Mouse (Mus musculus): Measurements from ENCODE around the gene Galt.

Gene Galt

DNA sequence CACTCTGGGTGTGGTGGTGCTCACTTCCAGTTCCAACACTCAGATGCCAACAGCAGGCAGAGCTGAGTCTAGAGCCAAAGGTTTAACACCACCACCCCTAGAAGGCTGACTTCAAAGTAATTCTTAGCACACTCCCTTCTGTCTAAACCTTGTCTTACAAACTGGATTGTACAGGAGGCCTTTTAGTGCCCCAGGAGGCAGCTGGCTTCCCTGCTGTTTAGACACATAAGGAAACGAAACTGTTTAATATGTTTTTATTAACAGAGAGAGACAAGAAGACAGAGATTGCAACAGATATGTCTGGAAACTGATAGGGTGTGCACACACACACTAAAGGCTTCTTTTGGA is 16.8 kb upstream of the Galt start:
- in situ Hi-C loops (cut with MboI, MseI) = loop anchor here (25.0 kb wide), 1 partner anchor 1476 kb away; the partner anchor contains the start of genes Smim27 and Topors

DNA sequence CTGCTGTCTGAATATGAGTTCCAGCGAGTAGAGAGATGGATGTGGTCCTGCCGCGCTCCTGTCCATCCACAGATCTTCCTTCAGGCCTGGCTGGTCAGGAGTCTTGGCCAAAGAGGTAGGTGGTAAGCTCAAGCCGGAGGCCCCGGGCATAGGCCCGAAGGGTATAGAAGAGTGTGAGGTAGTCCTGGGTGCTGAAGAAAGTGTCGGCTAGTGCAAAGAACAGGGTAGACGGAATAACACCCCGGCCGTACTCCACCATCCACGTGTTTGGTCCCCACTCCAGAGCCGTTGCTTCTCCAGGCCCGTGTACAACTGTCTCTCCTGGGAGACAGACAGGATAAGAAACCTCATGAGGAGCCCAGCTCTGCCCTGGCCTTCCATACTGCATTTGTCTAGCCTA is 15.8 kb upstream of the Galt start:
- in situ Hi-C loops (cut with MboI, MseI) = loop anchor here (25.0 kb wide), 1 partner anchor 1477 kb away; the partner anchor contains the start of genes Smim27 and Topors

DNA sequence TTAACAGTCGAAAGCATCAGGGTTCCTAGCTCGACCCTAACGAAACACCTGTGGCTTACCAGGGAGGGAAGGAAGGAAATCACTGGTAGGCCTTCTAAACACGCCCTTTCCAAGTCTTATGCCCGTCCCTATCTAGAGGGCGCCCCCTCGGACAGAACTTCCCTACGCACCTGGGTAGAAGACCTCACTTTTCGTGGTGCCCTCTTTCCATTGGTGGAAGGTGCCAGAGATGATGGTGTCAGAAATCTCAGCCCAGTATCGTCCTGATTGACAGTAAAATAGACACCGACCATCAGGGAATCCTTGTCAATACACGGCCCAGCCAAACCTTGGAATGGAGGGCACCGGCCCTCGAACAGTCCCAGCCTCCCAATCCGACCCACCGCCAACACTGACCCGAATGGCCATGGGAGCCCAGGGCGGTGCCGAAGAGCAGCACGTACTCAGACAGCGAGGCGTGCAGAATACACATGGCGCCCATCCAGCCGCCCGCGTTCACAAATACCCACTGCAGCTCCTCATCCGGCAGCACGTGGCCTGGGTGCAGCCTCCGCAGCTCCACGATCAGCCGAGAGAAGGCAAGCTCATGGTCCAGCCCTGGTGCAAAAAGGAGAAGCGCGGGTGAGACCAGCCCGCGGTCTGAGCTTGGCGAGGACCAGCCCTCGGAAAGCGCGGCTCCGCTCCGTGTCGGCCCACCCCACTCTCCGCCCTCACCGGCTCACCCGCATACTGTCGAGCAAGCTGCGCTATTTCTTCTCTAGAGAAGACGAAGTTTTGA is 14.5 kb upstream of the Galt start:
- in situ Hi-C loops (cut with MboI, MseI) = loop anchor here (10.0 to 25.0 kb wide), 2 partner anchors 1036 to 1478 kb away; partner anchors contain the start of genes Aptx, Smim27 and Topors

DNA sequence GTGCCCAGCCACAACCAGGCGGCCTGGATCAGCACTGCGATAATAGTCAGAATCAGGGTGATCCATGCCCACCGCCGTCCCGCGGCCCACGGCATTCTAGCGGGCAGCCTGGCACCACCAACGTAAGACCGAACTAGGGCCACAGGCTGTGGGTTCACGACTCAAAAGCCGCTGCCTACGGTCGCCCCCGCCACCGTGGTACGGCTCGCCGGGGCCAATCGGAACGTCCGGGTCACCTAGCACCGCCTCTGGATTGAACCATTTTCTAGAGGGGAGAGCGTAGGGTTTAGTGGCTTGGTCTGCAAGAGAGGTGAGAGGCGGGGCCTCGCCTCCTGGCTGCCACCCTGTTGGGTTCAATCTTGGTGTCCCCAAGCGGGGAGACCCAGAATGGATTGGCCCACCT is 13.9 kb upstream of the Galt start:
- in situ Hi-C loops (cut with MboI, MseI) = loop anchor here (10.0 to 25.0 kb wide), 2 partner anchors 1036 to 1479 kb away; partner anchors contain the start of genes Aptx, Smim27 and Topors

DNA sequence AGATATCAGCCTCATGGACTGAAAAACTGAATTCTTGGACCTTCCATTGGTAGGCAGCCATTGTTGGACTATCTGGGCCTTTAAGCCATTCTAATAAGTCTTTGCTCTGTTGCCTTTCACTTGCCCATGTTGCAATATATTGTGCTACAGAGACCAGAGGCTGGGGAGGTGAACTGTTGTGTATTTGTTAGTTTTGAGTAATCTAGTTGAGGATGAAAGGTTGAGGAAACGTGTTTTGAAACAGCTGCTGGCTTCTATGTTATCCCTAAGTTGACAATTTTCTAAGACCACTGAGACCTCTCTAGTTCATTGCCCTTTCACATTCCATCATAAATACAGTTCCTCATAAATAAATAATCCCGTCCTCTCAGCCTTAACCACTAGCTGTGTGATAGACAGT is 10.9 kb upstream of the Galt start:
- in situ Hi-C loops (cut with MboI, MseI) = loop anchor here (10.0 to 25.0 kb wide), 2 partner anchors 1039 to 1482 kb away; partner anchors contain the start of genes Aptx, Smim27 and Topors

DNA sequence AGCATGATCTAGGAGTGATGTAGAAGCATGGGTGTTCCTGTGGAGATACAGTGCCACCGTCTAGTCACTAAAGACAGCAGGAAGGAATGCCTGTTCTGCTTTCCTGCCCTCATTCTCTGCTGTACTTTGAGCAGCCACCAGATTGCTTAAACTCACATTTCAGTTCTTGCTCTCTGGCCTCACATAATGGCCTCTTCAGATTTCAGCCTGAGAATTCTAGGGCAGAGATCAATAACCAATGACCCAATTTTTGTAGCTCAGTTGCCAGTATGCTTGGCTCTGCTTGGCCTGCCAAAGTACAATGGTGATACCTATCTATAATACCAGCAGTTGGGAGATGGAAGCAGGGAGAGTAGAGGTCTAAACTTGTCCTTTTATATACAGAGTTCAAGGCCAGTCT is 10.0 kb upstream of the Galt start:
- in situ Hi-C loops (cut with MboI, MseI) = loop anchor here (10.0 to 25.0 kb wide), 2 partner anchors 1040 to 1483 kb away; partner anchors contain the start of genes Aptx, Smim27 and Topors

DNA sequence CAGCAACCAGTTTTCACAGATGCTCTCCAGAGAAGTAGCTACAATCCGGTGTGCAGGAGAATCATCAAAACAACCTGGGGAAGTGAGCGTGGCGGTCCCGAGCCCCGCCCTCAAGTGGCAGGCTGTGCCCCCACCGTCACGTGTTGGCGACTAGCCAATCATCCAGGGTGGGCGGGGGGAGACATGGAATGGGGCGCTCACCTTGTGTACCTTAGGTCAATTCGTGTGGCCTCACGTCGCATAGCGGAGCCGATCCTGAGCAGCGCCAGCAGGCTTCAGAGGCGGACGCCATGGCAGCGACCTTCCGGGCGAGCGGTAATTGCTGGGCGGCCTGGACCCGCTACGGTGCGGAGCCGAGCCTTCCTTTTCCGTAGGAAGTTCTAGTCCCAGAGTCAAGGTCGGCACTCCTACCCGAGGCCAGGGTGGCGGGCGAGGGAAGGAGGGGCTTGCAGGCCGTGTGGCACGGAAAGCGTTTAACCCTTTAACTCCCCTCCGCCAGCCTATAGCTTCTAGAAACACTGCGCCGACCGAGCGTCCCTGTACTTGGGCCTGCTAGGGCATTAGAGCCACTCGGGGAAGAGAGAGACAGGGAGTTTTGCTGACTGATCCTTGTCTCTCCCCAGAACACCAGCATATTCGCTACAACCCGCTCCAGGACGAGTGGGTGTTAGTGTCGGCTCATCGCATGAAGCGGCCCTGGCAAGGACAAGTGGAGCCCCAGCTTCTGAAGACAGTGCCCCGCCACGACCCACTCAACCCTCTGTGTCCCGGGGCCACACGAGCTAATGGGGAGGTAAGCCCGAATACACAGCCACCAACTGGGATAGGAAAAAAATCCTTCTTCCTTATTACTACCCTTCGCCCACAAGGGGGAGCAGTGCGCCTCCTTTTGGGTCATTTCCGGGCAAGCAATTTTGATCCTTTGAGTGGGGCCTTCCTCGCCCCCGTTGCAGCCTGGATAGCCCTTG is 594 bp downstream of the Galt start, which contains the start of gene Sigmar1:
Sigmar1 (minus strand) TSS at position 820 of the 968 bp plus-strand sequence.
- in situ Hi-C loops (cut with MboI, MseI) = loop anchor here (25.0 kb wide), 1 partner anchor 157 kb away; the partner anchor contains the start of gene Gm21541

DNA sequence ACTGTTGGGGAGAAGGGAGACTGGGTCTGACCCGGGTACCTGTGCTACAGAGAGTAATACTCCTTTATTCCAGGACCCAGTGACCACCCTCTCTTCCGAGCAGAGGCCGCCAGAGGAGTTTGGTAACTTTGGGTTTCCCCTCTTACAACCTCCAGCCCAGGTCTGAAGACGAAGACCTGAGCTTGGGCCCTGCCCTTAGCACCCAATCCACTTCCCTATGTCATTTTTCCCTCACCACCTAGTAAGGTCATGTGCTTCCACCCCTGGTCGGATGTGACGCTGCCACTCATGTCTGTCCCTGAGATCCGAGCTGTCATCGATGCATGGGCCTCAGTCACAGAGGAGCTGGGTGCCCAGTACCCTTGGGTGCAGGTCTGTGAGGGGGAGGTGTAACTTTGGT is 1.4 kb downstream of the Galt start:
- in situ Hi-C loops (cut with MboI, MseI) = loop anchor here (25.0 kb wide), 1 partner anchor 156 kb away; the partner anchor contains the start of gene Gm21541

DNA sequence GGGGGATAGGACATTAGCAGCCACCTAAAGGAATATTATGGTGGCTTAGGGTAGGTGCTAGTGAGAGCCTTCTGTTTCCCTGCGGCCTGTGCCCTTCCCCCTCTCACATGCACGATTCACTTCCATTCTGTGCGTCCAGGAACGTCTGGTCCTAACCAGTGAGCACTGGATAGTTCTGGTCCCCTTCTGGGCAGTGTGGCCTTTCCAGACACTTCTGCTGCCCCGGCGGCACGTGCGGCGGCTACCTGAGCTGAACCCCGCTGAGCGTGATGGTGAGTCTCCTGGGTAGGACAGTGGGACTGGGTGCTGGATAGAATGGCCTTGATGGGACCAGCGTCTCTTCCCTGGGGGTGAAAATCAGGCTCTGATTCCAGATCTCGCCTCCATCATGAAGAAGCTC is 2.3 kb downstream of the Galt start:
- in situ Hi-C loops (cut with MboI, MseI) = loop anchor here (25.0 kb wide), 1 partner anchor 155 kb away; the partner anchor contains the start of gene Gm21541

DNA sequence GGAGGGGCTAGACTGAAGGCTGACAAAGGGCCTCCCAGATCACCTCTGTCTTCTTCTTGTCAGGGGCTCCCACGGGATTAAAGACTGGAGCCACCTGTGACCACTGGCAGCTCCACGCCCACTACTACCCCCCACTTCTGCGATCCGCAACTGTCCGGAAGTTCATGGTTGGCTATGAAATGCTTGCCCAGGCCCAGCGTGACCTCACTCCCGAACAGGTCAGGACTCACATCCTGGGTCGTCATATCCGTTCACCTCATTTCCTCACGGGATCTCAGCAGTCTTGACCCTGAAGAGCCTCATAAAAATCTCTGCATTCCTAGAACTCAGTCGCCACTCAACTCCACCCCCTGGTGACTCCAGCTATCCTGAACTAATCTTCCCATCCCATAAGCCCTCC is 3.0 kb downstream of the Galt start:
- in situ Hi-C loops (cut with MboI, MseI) = loop anchor here (25.0 kb wide), 1 partner anchor 154 kb away; the partner anchor contains the start of gene Gm21541

DNA sequence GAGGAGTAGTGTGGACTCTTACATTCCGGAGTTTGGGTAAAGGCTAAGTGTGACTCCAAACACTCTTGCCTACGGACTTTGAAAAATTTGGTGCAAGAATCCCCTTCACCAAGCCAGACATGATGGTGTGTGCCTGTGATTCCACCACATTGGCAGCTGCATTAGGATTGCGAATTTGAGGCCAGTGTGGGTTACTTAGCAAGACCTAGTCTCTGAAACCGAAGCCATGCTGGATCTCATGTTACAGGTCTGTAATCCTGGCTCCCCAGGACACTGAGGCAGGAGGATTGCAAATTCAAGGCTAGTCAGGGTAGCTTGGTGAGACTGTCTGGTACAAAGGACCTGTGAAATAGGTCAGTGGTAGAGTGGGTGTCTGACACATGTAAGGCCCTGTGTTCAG is 3.7 kb downstream of the Galt start:
- in situ Hi-C loops (cut with MboI, MseI) = loop anchor here (25.0 kb wide), 1 partner anchor 154 kb away; the partner anchor contains the start of gene Gm21541

DNA sequence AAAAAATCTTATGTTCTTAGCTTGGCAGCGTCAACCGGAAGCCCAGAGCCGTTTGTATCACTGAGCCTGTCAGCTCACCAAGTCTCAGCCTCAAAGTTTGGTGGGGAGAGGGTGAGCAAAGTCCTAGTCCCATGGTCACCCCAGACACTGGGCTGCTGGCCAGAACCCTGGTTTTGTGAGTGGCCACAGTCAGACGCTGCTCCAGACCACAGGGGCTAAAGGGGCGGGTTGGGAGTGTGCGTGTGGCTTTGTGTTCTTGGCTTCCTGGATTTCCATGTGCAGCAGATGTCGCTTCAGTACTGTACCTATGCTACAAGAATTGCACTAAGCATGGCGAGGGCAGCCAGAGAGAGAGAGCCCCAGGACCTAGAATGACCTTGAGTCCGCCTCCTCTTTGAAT is 4.2 kb downstream of the Galt start:
- in situ Hi-C loops (cut with MboI, MseI) = loop anchor here (25.0 kb wide), 1 partner anchor 153 kb away; the partner anchor contains the start of gene Gm21541

DNA sequence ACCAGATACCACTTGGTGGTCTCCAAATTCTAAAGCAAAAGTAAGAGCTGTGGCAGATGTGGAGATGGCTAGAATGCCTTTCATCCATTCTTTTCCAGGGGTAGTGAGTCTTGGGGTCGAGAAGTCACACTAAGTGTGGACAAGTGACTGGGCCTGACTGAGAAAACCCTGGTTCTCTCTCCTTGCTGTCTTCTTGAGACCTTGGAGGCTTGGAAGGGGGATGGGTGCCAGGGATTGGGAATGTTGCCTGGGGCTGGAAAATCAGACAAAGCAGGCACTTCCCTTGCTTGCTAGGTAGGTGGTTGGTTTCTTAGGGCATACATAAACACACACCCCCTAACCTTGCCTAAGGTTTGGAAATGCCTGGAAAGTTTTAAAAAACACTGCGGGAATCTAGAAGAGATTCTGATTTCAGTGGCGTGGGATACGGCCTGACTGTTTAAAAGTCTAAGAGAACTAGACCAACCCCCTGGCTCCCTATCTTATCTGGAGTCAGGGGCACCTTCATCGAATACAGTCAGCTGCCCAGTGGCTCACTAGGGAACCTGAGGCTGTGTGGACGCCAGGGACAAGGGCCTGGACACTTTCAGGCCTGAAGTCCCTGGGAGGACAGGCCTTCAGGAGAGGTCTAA is 4.7 kb downstream of the Galt start:
- in situ Hi-C loops (cut with MboI, MseI) = loop anchor here (10.0 to 25.0 kb wide), 2 partner anchors 153 to 905 kb away; partner anchors contain the start of genes Gm21541 and Il11ra2

DNA sequence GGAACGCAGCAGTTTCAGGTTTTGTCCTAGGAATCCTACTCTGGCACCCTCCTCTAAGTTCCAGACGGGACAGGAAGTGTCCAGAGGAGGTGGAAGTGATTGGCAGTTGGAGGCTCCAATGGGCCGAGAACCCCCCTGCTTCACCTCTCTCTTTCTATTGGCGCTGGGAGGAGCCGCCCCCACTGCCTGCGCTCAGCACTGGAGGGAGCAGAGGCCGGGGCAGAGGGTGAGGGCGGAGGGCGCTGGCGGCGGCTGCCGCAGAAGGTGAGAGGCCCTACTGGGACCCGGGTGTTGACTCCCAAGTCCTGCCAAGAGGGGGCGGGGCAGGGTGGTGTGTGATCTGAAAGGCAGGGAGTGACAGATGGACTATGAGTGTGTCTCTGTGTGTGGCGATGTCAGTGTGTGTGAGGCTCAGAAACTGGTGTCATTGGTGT is 5.3 kb downstream of the Galt start:
- in situ Hi-C loops (cut with MboI, MseI) = loop anchor here (10.0 to 25.0 kb wide), 2 partner anchors 152 to 904 kb away; partner anchors contain the start of genes Gm21541 and Il11ra2

DNA sequence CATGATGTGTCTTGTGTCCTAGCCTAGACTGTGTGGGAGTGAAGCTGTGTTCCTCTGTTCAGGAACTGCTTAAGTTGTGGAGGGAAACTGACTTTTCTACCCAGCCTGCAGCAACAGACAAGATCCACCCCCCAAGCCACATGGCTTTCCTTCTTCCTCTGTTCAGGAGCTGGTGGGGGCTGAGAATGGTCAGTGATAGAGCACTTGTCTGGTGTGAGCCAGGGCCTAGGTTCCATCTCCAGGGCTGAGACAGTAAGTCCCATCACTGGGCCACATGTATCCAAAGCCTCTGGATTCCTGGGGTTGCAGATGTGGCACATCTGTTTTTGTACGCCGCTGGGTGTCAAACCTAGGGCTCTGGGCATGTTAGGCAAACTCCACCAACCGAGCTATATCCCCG is 5.9 kb downstream of the Galt start:
- in situ Hi-C loops (cut with MboI, MseI) = loop anchor here (10.0 to 25.0 kb wide), 2 partner anchors 151 to 904 kb away; partner anchors contain the start of genes Gm21541 and Il11ra2

DNA sequence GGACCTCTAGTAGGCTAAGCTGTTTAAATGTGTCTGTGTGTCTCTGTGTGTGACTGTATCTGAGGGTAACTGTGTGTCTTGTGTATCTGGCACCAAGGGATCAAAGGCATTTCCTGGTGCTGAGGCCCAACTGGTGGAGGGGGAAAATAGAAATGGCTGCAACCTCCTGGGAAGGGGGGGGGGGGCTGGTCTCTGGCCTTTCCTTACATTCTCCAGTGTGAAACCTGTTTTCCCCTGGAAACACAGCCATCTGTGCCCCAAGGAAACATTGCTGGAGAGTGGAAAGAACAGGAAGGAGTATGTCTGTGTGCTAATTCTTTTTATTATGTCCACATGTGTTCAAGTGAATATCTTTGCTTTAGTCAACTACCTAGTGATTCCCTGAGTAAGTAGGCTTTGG is 6.7 kb downstream of the Galt start:
- in situ Hi-C loops (cut with MboI, MseI) = loop anchor here (10.0 to 25.0 kb wide), 2 partner anchors 151 to 903 kb away; partner anchors contain the start of genes Gm21541 and Il11ra2

DNA sequence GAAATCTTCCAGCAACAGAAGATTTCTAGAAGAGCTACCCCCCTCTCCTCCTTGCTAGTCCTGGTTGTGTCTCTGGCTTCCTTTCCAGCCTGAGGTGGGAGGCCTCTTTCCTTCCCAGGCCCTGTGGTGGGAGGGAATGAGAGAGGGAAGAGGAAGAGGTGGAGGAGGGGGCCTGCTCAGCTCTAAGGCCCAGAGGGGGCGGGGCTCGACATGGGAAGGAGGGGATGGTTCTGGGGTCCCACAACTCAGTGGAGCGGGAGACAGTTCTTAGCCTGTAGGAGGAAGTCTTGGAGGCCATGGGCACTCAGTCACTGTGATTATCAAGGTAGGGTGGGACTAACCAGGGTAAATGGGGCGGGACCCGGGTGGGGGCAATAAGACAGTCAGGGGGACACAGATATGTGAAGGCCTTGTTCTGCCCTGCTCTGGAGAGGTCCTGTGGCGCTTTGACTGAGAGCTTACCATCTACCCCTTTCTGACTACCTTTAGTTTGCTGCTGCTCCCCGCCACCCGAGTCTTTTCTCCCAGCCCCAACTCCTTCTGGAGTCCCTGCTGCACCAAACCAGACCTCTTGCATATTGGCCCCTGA is 7.2 kb downstream of the Galt start:
- in situ Hi-C loops (cut with MboI, MseI) = loop anchor here (10.0 to 25.0 kb wide), 2 partner anchors 150 to 903 kb away; partner anchors contain the start of genes Gm21541 and Il11ra2

DNA sequence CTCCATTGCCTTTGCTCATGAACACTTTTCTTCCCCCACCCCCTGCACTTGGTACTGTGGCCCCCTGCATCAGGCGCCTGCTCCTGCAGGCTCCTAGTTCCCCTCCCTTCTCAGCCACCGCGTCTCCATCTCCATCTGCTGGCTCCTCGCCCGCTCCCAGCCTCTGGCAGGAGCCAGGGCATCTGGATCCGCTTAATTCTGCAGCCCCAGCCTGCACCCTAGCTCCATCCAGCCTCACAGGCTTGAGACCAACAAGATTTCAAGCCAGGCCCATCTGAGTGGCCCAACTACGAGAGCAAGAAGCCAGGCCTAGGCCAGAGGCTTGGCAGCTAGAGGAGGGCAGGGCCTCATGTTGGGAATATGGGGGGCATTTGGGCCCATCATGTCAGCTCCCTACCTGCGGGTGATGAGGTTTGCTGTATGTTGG is 7.7 kb downstream of the Galt start:
- in situ Hi-C loops (cut with MboI, MseI) = loop anchor here (10.0 to 25.0 kb wide), 2 partner anchors 150 to 902 kb away; partner anchors contain the start of genes Gm21541 and Il11ra2

DNA sequence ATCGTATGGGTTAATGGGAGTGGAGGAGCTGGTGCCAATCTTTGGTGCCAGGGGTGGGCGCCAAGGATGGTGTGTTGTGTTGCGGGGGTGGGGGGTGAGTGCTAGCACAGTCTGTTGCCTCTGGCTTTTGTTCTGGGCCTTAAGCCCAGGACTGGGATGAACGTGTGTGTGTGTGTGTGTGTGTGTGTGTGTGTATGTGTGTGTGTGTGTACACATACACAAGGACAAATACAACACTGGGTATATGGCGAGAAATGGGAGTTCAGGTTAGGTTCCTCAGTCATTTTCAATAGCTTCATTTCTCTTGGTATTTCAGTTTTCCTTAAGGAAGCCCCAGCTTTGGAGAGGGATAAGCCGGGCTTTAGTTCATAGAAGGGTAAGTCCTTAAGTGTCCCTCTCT is 8.1 kb downstream of the Galt start:
- in situ Hi-C loops (cut with MboI, MseI) = loop anchor here (10.0 to 25.0 kb wide), 2 partner anchors 149 to 902 kb away; partner anchors contain the start of genes Gm21541 and Il11ra2

All from regulatory T cell (primary cell).